8 mouse cellular contexts compared by ENCODE assay signal in the genomic region with DNA sequence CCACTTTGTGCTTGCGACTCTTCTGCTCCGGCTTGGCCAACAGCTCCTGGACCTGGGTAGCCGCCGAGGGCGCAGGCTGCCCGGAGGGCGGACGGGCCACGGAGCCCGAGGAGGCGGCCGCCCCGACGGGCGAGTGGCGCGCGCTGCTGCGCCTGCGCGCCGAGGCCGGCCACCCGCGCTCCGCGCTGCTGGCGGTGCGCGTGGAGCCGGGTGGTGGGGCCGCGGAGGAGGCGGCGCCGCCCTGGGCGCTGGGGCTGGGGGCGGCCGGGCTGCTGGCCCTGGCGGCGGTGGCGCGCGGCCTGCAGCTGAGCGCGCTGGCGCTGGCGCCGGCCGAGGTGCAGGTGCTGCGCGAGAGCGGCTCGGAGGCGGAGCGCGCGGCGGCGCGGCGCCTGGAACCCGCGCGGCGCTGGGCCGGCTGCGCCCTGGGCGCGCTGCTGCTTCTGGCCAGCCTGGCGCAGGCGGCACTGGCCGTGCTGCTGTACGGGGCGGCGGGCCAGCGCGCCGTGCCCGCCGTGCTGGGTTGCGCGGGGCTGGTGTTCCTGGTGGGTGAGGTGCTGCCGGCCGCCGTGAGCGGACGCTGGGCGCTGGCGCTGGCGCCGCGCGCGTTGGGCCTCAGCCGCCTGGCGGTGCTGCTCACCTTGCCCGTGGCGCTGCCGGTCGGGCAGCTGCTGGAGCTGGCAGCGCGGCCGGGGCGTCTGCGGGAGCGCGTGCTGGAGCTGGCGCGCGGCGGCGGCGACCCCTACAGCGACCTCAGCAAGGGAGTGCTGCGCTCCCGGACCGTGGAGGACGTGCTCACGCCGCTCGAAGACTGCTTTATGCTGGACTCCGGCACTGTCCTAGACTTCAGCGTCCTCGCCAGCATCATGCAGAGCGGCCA. TPM values are rescaled to one million over a fixed set of nuclear protein-coding genes. Genes with fewer than 3 reads are reported as not detected.
DNase-seq lines count a peak whose midpoint lies in the region; ATAC-seq lines count a peak whose summit lies in the region.

No protein-coding gene starts in this region.

- H3K4me1 ChIP-seq in forebrain, embryonic 10.5 days, result peaks cover 37% of the 10 kb centered on the region
- 0 out of 2 replicates have a peak, but pooled peaks cover 4% of the 10 kb centered on the region for H3K4me1 ChIP-seq in hindbrain, embryonic 11.5 days (replicated peaks; ENCODE audit: control insufficient read depth, insufficient read depth, low read length)
- H3K4me1 ChIP-seq in limb, embryonic 10.5 days, result peaks cover 33% of the 10 kb centered on the region
- H3K4me1 ChIP-seq in midbrain, embryonic 14.5 days (ENCODE audit: control insufficient read depth, insufficient read depth, low read length), result peaks cover 23% of the 10 kb centered on the region

- peak overlapping the region; percentile 95 for H3K27ac ChIP-seq in forebrain, embryonic 10.5 days
- peak overlapping the region; percentile 98 for H3K27ac ChIP-seq in hindbrain, embryonic 11.5 days (ENCODE audit: low read depth, low read length)
- peak overlapping the region; percentile 93 for H3K27ac ChIP-seq in limb, embryonic 10.5 days
- peak overlapping the region; percentile 96 for H3K27ac ChIP-seq in midbrain, embryonic 14.5 days (replicated peaks; ENCODE audit: low read depth, low read length)

- WGBS in forebrain, embryonic 10.5 days, result 5% methylated on average over 126 of the region's 126 CpGs
- under 1% methylated on average over 52 of the region's 126 CpGs for WGBS in hindbrain, embryonic 11.5 days
- 11% methylated on average over 125 of the region's 126 CpGs for WGBS in limb, embryonic 10.5 days
- WGBS in midbrain, embryonic 14.5 days, result under 1% methylated on average over 124 of the region's 126 CpGs

- H3K4me3 ChIP-seq in forebrain, embryonic 10.5 days, result peak overlapping the region; percentile 95
- peak overlapping the region; percentile 88 for H3K4me3 ChIP-seq in hindbrain, embryonic 11.5 days (ENCODE audit: low read depth, low read length)
- H3K4me3 ChIP-seq in limb, embryonic 10.5 days, result peak overlapping the region; percentile 84
- peak overlapping the region; percentile 83 for H3K4me3 ChIP-seq in midbrain, embryonic 14.5 days (replicated peaks; ENCODE audit: low read depth, low read length)

- H3K4me2 ChIP-seq in hindbrain, embryonic 11.5 days (replicated peaks; ENCODE audit: low read depth, low read length), result peak overlapping the region; percentile 89
- peak overlapping the region; percentile 97 for H3K4me2 ChIP-seq in midbrain, embryonic 14.5 days (ENCODE audit: low read length)

- no peaks in the 10 kb centered on the region for H3K9me3 ChIP-seq in forebrain, embryonic 10.5 days
- H3K9me3 ChIP-seq in hindbrain, embryonic 11.5 days (ENCODE audit: control insufficient read depth, low read length), result no peaks in the 10 kb centered on the region
- no peaks in the 10 kb centered on the region for H3K9me3 ChIP-seq in limb, embryonic 10.5 days (replicated peaks)
- no peaks in the 10 kb centered on the region for H3K9me3 ChIP-seq in midbrain, embryonic 14.5 days (ENCODE audit: control insufficient read depth, low read length)

- H3K27me3 ChIP-seq in forebrain, embryonic 10.5 days (ENCODE audit: poor library complexity, severe bottlenecking), result no peaks in the 10 kb centered on the region
- H3K27me3 ChIP-seq in hindbrain, embryonic 11.5 days (ENCODE audit: control insufficient read depth, insufficient read depth, low read length), result no peaks in the 10 kb centered on the region
- H3K27me3 ChIP-seq in limb, embryonic 10.5 days (ENCODE audit: low read depth, poor library complexity, severe bottlenecking), result no peaks in the 10 kb centered on the region
- H3K27me3 ChIP-seq in midbrain, embryonic 14.5 days (ENCODE audit: control insufficient read depth, insufficient read depth, low read length), result no peaks in the 10 kb centered on the region
- H3K27me3 ChIP-seq in splenic B cell, adult 2 months (ENCODE audit: control insufficient read depth, insufficient read depth, low read length, poor library complexity, severe bottlenecking), result no peaks in the 10 kb centered on the region

- peaks cover 37% of the 10 kb centered on the region for H3K36me3 ChIP-seq in forebrain, embryonic 10.5 days (replicated peaks)
- no peaks in the 10 kb centered on the region for H3K36me3 ChIP-seq in hindbrain, embryonic 11.5 days (ENCODE audit: control insufficient read depth, insufficient read depth, low read length)
- peaks cover 36% of the 10 kb centered on the region for H3K36me3 ChIP-seq in limb, embryonic 10.5 days
- H3K36me3 ChIP-seq in midbrain, embryonic 14.5 days (ENCODE audit: control insufficient read depth, insufficient read depth, low read length), result 0 out of 2 replicates have a peak, but pooled peaks cover 2% of the 10 kb centered on the region
- peaks cover 3% of the 10 kb centered on the region; the same call in 1 of the 2 replicates for H3K36me3 ChIP-seq in splenic B cell, adult 2 months (ENCODE audit: control insufficient read depth, insufficient read depth, low read length, poor library complexity, severe bottlenecking)

- peak overlapping the region; percentile 92 for H3K9ac ChIP-seq in hindbrain, embryonic 11.5 days (ENCODE audit: low read depth, low read length)
- H3K9ac ChIP-seq in midbrain, embryonic 14.5 days (replicated peaks; ENCODE audit: low read length), result peak overlapping the region; percentile 85

- peak; percentile 56 for ATAC-seq in frontal cortex, adult (ENCODE audit: low TSS enrichment)
- ATAC-seq in hindbrain, embryonic 11.5 days (ENCODE audit: low FRiP score), result peak; percentile 75
- ATAC-seq in midbrain, embryonic 14.5 days (ENCODE audit: low FRiP score, low TSS enrichment), result peak; percentile 74

- no peak for DNase-seq in frontal cortex, postnatal 14 days (ENCODE audit: low spot score in 2 of 2)
- peak; percentile 62 to 72 for DNase-seq in adrenal gland, postnatal 36 days
- peak; percentile 47 for DNase-seq in forebrain, embryonic 10.5 days (ENCODE audit: extremely low spot score, low spot score)
- peak; percentile 68 for DNase-seq in hindbrain, embryonic 11.5 days (ENCODE audit: low spot score)
- DNase-seq in limb, embryonic 10.5 days (ENCODE audit: low spot score), result peak; percentile 73
- DNase-seq in midbrain, embryonic 14.5 days, result peak; percentile 80
- DNase-seq in splenic B cell, adult 2 months (ENCODE audit: low read depth, low spot score), result peak; percentile 60

RNA-seq across cellular contexts. Expression of gene Cnnm3, which starts 0.7 kb away (rescaled TPM):
- 10 to 100 TPM; 21.5 to 34.2 TPM for total RNA-seq in adrenal gland, postnatal 36 days (2021)
- 2.9 and 3.0 TPM in 2 replicates for polyA plus RNA-seq in forebrain, embryonic 10.5 days (2016; fragmentation: Nextera tagmentation; extraction: Ambion mirVana)
- 3.9 and 7.9 TPM in 2 replicates for polyA plus RNA-seq in hindbrain, embryonic 11.5 days (2014; fragmentation: Nextera tagmentation; extraction: Ambion mirVana)
- 3.6 and 4.5 TPM in 2 replicates for polyA plus RNA-seq in limb, embryonic 10.5 days (2016; fragmentation: Nextera tagmentation; extraction: Ambion mirVana)
- 6.5 and 7.6 TPM in 2 replicates for polyA plus RNA-seq in midbrain, embryonic 14.5 days (2014; fragmentation: Nextera tagmentation; extraction: Ambion mirVana)

RNA-seq across cellular contexts. Expression of gene Ankrd23, which starts 24.4 kb away (rescaled TPM):
- total RNA-seq in adrenal gland, postnatal 36 days (2021), result 1 to 10 TPM; 6.4 to 8.1 TPM
- 15.3 and 16.5 TPM in 2 replicates for polyA plus RNA-seq in forebrain, embryonic 10.5 days (2016; fragmentation: Nextera tagmentation; extraction: Ambion mirVana)
- polyA plus RNA-seq in hindbrain, embryonic 11.5 days (2014; fragmentation: Nextera tagmentation; extraction: Ambion mirVana), result 6.1 and 6.8 TPM in 2 replicates
- 14.3 and 16.8 TPM in 2 replicates for polyA plus RNA-seq in limb, embryonic 10.5 days (2016; fragmentation: Nextera tagmentation; extraction: Ambion mirVana)
- 10.4 and 10.5 TPM in 2 replicates for polyA plus RNA-seq in midbrain, embryonic 14.5 days (2014; fragmentation: Nextera tagmentation; extraction: Ambion mirVana)

RNA-seq across cellular contexts. Expression of gene Gm42417, which starts 26.9 kb away (rescaled TPM):
- total RNA-seq in adrenal gland, postnatal 36 days (2021), result under 1 TPM in 1 of 2 experiments, not detected in 1; 0.49 TPM
- not detected in 2 replicates for polyA plus RNA-seq in forebrain, embryonic 10.5 days (2016; fragmentation: Nextera tagmentation; extraction: Ambion mirVana)
- not detected in 2 replicates for polyA plus RNA-seq in hindbrain, embryonic 11.5 days (2014; fragmentation: Nextera tagmentation; extraction: Ambion mirVana)
- 0.39 TPM in 1 of 2 replicates, not detected in the other for polyA plus RNA-seq in limb, embryonic 10.5 days (2016; fragmentation: Nextera tagmentation; extraction: Ambion mirVana)
- polyA plus RNA-seq in midbrain, embryonic 14.5 days (2014; fragmentation: Nextera tagmentation; extraction: Ambion mirVana), result not detected in 2 replicates

RNA-seq across cellular contexts. Expression of gene Ankrd39, which starts 34.9 kb away (rescaled TPM):
- 10 to 100 TPM; 11.3 to 12.6 TPM for total RNA-seq in adrenal gland, postnatal 36 days (2021)
- polyA plus RNA-seq in forebrain, embryonic 10.5 days (2016; fragmentation: Nextera tagmentation; extraction: Ambion mirVana), result 17.9 and 22.2 TPM in 2 replicates
- 12.8 and 13.1 TPM in 2 replicates for polyA plus RNA-seq in hindbrain, embryonic 11.5 days (2014; fragmentation: Nextera tagmentation; extraction: Ambion mirVana)
- 19.5 and 20.3 TPM in 2 replicates for polyA plus RNA-seq in limb, embryonic 10.5 days (2016; fragmentation: Nextera tagmentation; extraction: Ambion mirVana)
- 22.3 and 28.5 TPM in 2 replicates for polyA plus RNA-seq in midbrain, embryonic 14.5 days (2014; fragmentation: Nextera tagmentation; extraction: Ambion mirVana)

RNA-seq across cellular contexts. Expression of gene Cnnm4, which starts 40.9 kb away (rescaled TPM):
- total RNA-seq in adrenal gland, postnatal 36 days (2021), result 1 to 10 TPM; 3.9 to 4.9 TPM
- 14.5 and 15.5 TPM in 2 replicates for polyA plus RNA-seq in forebrain, embryonic 10.5 days (2016; fragmentation: Nextera tagmentation; extraction: Ambion mirVana)
- 9.5 and 10.4 TPM in 2 replicates for polyA plus RNA-seq in hindbrain, embryonic 11.5 days (2014; fragmentation: Nextera tagmentation; extraction: Ambion mirVana)
- polyA plus RNA-seq in limb, embryonic 10.5 days (2016; fragmentation: Nextera tagmentation; extraction: Ambion mirVana), result 12.7 and 17.5 TPM in 2 replicates
- 9.5 and 11.9 TPM in 2 replicates for polyA plus RNA-seq in midbrain, embryonic 14.5 days (2014; fragmentation: Nextera tagmentation; extraction: Ambion mirVana)

Comparison
In these comparisons a context has a peak if more than half of its experiments do, and no peak if none do; other contexts are left out.
1. DNase-seq: peak in adrenal gland, postnatal 36 days (2 of 2), forebrain, embryonic 10.5 days (single experiment), hindbrain, embryonic 11.5 days (single experiment), limb, embryonic 10.5 days (single experiment), midbrain, embryonic 14.5 days (single experiment) and splenic B cell, adult 2 months (single experiment); none in frontal cortex, postnatal 14 days (0 of 2).
2. Peak in every context shown above with its lines, with median percentiles within 50 percentile points of each other: ATAC-seq, H3K27ac ChIP-seq and H3K4me3 ChIP-seq.